Mouse (Mus musculus) cerebellum, adult 2 months (tissue): ENCODE data around the gene Ift122.

Experiments
- CTCF ChIP-seq: fragments of 200-500 bp; IDR thresholded peaks from 2 replicates; pipeline ENCODE4 v1.5.1; 2011; ENCODE audit warnings: low read depth, mild to moderate bottlenecking, control low read depth, low read length, moderate library complexity, borderline replicate concordance; ENCODE audit not compliant: insufficient read depth
- POLR2A ChIP-seq: fragments of 200-500 bp; IDR thresholded peaks from 2 replicates; pipeline ENCODE4 v1.6.1; 2011; ENCODE audit warnings: low read length, control low read depth, borderline replicate concordance; ENCODE audit not compliant: insufficient read depth

DNA sequence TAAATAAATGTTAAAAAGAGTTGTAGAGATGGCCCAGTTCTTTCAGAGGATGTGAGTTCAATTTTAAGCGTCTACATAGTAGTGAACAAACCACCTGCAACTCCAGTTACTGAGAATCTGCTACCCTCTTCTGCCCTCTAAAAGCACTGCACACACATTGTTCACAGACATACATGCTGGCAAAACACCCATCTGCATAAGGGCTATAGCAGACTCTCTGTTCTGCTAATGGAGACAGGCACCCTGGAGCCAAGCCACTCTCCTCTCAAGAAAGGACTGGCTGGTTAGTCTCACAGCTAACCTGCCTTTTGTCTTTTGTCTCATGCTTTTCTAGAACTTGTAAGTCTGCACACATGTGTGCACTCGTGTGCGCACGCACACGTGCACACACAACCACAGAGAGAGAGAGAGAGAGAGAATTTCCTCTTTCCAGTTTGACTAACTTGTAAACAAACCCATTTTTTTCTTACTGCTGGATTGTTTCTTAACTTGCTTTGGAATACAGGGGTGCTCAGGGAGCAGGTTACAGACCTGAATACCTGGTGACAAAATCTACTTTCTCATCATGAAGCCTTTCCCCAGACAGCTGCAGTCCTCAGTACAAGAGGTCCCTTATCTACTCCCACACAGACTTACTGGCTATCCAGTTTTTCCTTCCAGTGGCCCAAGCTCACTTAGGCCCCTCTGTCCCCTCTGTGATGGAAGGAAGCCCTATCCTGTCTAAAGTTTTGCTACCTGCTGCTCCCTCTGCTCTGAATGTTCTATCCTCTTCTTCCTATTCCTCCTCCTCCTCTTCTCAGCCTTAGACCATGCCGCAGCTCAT, 22.3 kb upstream of the Ift122 start:
- TF ChIP-seq CTCF: no peak
- TF ChIP-seq POLR2A: no peak
